Mouse (Mus musculus): ENCODE measurements around the gene Sap30bp.
A peak's percentile ranks its signal among the peaks of the same experiment; 100 is the strongest.

The Sap30bp gene

DNA sequence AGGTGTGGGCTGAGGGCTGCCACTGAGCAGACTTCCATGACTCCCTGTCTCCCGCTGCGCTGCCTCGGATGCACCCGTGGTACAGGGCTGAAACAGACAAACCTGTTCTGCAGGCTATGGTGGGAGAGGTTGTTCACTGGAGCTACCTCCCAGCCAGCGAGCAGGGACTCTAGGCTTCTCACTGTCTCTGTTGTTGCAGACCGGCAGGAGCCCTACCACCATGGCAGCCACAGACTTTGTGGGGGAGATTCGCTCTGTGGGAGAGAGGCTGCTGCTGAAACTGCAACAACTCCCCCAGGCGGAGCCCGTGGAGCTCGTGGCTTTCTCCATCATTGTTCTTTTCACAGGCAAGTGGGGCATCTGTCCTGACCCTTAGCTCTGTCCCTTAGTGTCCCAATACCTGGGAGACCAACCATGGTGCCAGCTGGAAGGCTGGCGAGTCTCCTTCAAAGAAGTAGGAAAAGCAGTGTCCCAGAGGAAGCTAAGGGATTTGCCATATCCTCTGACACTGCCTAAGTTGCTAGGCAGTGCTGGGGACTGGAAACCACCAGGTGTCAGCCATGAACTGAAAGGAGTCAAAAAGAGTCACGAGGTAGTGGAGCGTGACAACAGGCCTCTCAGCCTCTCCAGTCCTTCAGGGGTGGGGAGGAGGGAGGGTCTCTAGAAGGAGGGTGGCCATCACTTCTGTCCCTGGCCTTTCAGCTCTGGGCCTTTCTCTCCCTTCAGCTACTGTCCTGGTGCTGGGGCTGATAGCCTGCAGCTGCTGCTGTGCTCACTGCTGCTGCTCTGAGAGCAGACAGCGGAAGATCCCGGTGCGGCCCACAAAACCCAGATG, 27.9 kb upstream of the Sap30bp start:
- no peak for DNase-seq (ENCODE audit: inconsistent age in 2 of 2, low spot score in 1 of 2)

- peak; percentile 58 to 81 for DNase-seq (ENCODE audit: inconsistent age in 2 of 2, low spot score in 1 of 2)
Measured at GRCm38 (mm10) chr11:115906116-115906515, 27.0 kb upstream of the Sap30bp start.

- DNase-seq (ENCODE audit: inconsistent age in 2 of 2, low spot score in 1 of 2), result no peak
Measured at GRCm38 (mm10) chr11:115906521-115906920, 26.6 kb upstream of the Sap30bp start.

DNA sequence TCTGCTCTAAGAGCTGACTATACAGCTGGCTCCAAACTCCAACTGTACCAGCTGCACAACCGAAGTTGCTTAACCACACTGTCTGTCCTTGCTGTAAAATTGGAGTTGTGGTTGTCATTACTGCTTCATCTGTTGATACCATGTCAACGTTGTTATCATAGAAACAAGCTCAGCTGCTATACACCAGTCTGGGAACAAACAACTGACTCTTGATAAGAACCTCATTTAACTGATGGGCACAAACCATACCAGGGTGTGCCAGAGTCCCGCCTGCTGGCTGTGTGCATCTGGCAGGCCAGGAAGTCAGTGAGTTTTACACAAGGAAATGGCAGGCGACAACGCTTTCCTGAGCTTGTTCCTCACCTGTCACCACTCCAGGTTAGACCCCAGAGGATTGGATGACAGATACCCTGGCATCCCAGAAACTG, 21.9 kb upstream of the Sap30bp start:
- DNase-seq (ENCODE audit: inconsistent age in 2 of 2, low spot score in 1 of 2), result no peak

DNA sequence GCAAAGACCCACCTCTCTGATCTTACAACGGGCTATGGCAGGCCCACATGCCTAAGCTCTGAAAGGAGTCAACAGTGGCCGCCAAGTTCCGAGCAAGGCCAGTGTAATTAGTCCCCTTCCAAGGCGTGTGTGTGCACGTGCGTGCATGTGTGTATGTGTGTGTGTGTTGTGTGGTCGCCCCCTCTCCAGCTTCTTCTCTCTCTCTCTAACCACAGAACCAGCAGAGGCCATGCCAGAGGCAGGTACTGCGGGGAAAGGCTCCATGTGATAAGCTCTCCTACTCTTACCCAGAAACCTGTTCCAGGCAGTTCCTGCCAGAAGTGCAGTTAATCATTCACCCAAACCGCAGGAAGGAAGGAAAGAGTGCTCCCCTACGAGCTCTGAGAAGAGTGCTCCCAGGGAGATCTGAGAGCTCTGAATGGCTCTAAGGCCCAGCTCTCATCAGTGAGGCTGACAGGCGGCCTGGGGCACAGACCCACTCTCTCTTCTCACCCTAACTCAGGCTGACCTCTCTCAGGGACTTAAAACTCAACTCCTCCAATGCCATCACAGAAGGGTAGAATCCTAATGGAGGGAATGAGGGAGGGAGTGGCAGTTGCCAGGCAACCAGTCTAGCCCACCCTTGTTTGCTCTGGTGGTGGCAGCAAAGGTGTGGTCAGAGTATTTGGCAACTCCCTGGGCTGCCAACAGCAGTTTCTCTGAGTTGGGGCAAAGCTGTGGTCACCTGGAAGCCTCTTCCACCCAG, 21.3 kb upstream of the Sap30bp start, which contains the start of gene Smim6:
Smim6 (plus strand) TSS at position 386 of the 745 bp plus-strand sequence.
- DNase-seq (ENCODE audit: inconsistent age in 2 of 2, low spot score in 1 of 2), result no peak

GRCm38 (mm10) chr11:115916579-115916978, 16.5 kb upstream of the Sap30bp start:
- DNase-seq (ENCODE audit: inconsistent age in 2 of 2, low spot score in 1 of 2), result no peak

DNA sequence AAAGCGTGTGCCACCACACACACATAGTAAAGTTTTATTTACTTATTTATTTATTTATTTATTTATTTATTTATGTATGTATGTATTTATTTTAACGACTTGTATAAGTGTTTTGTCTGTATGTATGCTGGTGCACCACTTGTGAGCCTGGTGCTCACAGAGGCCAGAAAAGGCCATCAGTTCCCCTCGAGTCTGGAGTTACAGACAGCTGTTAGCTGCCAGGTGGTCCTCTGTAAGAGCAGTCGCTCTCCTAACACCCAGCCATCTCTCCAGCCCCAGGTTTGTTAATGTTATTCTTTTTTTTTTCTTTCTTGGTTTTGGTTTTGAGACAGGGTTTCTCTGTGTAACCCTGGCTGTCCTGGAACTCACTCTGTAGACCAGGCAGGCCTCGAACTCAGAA, 14.4 kb upstream of the Sap30bp start:
- DNase-seq (ENCODE audit: inconsistent age in 2 of 2, low spot score in 1 of 2), result no peak

GRCm38 (mm10) chr11:115919073-115919472, 14.0 kb upstream of the Sap30bp start:
- DNase-seq (ENCODE audit: inconsistent age in 2 of 2, low spot score in 1 of 2), result no peak

- peak; percentile 42 to 82 for DNase-seq (ENCODE audit: inconsistent age in 2 of 2, low spot score in 1 of 2)
Measured at GRCm38 (mm10) chr11:115920110-115920818, 12.8 kb upstream of the Sap30bp start.

- DNase-seq (ENCODE audit: inconsistent age in 2 of 2, low spot score in 1 of 2), result no peak
Measured at GRCm38 (mm10) chr11:115921986-115922385, 11.1 kb upstream of the Sap30bp start.

DNA sequence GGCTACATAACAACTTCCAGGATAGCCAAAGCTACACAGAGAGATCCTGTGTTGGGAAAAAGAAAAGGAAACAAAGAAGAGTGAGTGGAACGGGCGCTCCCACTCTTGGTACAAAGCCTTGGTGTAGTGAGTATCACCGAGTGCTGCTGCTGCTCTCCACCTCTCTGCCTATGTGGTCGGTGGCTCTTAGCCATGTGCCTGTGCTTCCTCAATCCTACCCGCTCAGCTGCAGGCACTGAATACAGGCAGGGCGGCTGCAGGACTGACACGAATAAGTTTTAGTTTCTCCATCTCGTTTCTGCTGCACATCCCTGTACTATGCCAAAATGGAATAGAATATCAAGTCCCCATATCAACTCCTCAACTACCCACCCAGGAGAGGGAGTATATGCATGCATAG, 4.1 kb upstream of the Sap30bp start:
- DNase-seq (ENCODE audit: inconsistent age in 2 of 2, low spot score in 1 of 2), result no peak

- no peak for DNase-seq (ENCODE audit: inconsistent age in 2 of 2, low spot score in 1 of 2)
Measured at GRCm38 (mm10) chr11:115929818-115930217, 3.3 kb upstream of the Sap30bp start.

DNA sequence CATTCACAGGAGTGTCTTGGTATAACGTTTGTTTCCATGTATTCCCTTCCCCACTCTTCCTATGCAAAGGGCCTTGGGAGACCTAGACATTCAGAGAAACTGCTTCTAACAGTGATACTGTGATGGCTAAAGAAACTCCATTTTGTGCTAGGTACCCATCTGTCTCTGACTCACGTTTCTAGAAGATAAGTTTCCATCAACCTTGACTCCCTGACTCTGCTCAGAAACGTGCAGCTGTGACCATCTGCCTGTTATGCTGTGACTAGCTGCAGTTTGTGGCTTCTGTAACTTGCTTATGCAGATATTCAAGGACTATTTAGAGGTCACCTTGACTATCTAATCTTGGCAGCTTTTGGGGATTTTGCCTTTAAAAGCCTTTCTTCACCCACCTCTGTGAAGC, 1.8 kb upstream of the Sap30bp start:
- DNase-seq (ENCODE audit: inconsistent age in 2 of 2, low spot score in 1 of 2), result no peak

DNA sequence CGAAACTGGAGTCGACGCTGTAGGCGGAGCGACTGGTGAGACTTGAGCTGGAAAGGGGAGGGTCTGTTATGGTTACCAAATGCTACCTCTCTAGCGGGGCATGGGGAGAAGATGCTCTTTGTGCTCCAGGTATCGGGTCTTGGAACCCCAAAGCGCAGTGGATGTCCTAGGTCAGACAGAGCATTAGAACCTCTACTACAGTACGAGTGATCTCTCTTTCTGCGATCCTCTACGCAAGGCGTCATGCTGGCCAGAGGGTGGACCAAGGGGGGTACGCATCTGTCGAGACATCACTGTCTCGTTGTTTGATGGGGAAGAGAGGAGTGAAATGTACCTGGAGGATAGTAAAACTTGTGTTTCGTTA, 647 bp downstream of the Sap30bp start:
- no peak for DNase-seq (ENCODE audit: inconsistent age in 2 of 2, low spot score in 1 of 2)

DNA sequence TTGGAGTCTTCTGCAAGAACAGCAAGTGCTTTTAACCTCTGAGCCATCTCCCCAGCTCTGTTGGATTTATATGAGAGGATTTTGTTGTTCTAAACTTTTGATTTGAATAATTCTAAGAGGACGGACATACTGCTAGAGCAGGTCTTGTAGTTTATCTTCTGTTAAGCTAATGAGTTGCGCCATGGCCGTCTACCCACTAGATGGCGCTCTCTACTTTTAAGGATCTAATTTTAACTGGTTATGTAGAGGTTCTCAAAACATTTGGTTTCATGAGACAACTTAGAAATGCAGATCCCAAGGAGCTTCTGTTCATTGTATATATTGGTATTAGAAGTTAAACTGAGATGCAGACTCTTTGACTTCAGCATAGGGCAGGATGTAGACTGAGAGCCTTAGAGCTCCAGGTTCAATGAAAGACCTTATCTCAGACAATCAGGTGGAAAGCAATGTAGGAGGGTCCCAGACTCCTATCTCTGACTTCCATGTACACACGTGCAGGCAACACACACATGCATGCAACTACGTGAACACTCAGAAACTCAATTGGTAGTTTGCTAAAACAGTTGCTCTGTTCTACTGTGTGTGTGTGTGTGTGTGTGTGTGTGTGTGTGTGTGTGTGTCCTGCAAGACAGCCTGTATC, 6.7 kb downstream of the Sap30bp start:
- DNase-seq (ENCODE audit: inconsistent age in 2 of 2, low spot score in 1 of 2), result peak; percentile 47 to 91

- DNase-seq (ENCODE audit: inconsistent age in 2 of 2, low spot score in 1 of 2), result no peak
Measured at GRCm38 (mm10) chr11:115941980-115942379, 8.9 kb downstream of the Sap30bp start.

DNA sequence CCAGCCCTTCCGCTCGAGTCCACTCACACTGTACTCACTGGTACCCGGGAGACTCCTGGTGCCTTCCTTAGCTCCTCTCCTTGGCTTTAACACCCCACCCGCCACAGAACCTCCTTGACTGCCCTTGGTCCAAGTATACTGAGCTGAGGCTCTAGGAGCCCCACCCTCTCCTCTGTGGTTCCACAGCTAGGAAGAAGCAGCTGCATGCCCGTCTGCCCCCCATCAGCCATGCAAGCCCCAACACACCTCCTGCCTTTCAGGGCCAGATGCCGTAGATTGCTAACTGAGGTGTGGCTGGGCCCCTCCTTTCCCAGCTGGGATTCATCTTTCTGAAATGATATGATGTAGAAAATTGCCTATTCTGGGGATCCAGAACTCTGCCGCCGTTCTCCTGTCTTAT, 12.2 kb downstream of the Sap30bp start:
- DNase-seq (ENCODE audit: inconsistent age in 2 of 2, low spot score in 1 of 2), result no peak

GRCm38 (mm10) chr11:115946221-115946828, 13.2 kb downstream of the Sap30bp start:
- no peak for DNase-seq (ENCODE audit: inconsistent age in 2 of 2, low spot score in 1 of 2)

- DNase-seq (ENCODE audit: inconsistent age in 2 of 2, low spot score in 1 of 2), result no peak
Measured at GRCm38 (mm10) chr11:115948316-115948715, 15.2 kb downstream of the Sap30bp start.

DNA sequence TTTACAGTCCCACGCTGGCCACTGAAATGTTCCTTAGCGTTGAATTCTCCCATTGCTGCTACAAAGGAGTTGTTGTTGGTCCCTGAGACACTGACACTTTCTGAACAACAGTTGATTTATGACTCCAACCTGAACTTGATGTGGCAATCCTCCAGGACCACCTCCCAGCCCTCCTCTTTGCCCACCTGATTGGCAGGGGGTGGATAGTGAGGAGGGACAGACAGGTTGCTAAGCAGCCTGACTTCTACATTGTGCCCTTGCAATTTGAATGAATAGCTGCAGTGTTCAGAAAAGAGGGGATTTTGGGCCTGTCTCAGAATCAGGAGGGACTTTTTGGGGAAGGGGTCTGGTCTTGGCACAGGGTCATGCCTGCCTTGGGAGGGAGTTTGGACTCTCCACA, 17.6 kb downstream of the Sap30bp start:
- DNase-seq (ENCODE audit: inconsistent age in 2 of 2, low spot score in 1 of 2), result no peak

- DNase-seq (ENCODE audit: inconsistent age in 2 of 2, low spot score in 1 of 2), result no peak
Measured at GRCm38 (mm10) chr11:115954712-115955111, 21.6 kb downstream of the Sap30bp start.

All from adrenal gland, adult (tissue).